Mouse (Mus musculus) heart, postnatal 0 days (tissue): ENCODE measurements around the gene Fbxl13.

Source experiments
- CTCF ChIP-seq: IDR thresholded peaks from 2 replicates; pipeline ENCODE4 v1.5.1; 2016; ENCODE audit warnings: antibody characterized with exemption, control low read depth, low read depth
- EP300 ChIP-seq: IDR thresholded peaks from 2 replicates; pipeline ENCODE4 v1.6.1; 2016; ENCODE audit warnings: antibody characterized with exemption, low read depth

- no peak for TF ChIP-seq CTCF
- no peak for TF ChIP-seq EP300
These were observed 32.5 kb upstream of the Fbxl13 start for GRCm38 (mm10) chr5:21677939-21678338.
